Mouse (Mus musculus) megakaryocyte, embryonic 14.5 days (primary cell): ENCODE data around the gene Ttll9. TPM values are rescaled to one million over a fixed set of nuclear protein-coding genes. Genes with fewer than 3 reads are reported as not detected.

Source experiments
- H3K27me3 ChIP-seq: replicated peaks from 2 replicates; pipeline ENCODE3; 2012; ENCODE audit warnings: inconsistent platforms
- H3K36me3 ChIP-seq: replicated peaks from 2 replicates; pipeline ENCODE3; 2012; ENCODE audit warnings: low read length, inconsistent platforms, mixed read lengths
- H3K4me1 ChIP-seq: 2 replicates; pipeline ENCODE4 v1.6.1; 2012; ENCODE audit warnings: inconsistent platforms
- H3K4me3 ChIP-seq: replicated peaks from 2 replicates; pipeline ENCODE3; 2012; ENCODE audit warnings: moderate library complexity, mild to moderate bottlenecking, inconsistent platforms
- H3K9me3 ChIP-seq: 2 replicates; pipeline ENCODE4 v1.6.1; 2012; ENCODE audit warnings: inconsistent platforms
- FLI1 ChIP-seq: IDR thresholded peaks from 2 replicates; pipeline ENCODE4 v1.6.1; 2012; ENCODE audit warnings: low read length, inconsistent platforms, mixed read lengths
- GATA1 ChIP-seq: IDR thresholded peaks from 3 replicates; pipeline ENCODE4 v1.6.1; 2012; ENCODE audit warnings: mixed read lengths, low read length, inconsistent platforms, borderline replicate concordance
- polyA plus RNA-seq: library from polyadenylated mRNA; stranded (reverse); fragments of >175 nt; gene quantifications from 2 replicates; pipeline ENCODE4 v1.2.3, GENCODE M21; 2012; ENCODE audit warnings: low replicate concordance; ENCODE audit not compliant: insufficient read depth

The Ttll9 gene
- 0.22 TPM in 1 of 2 replicates, not detected in the other for polyA plus RNA-seq

DNA sequence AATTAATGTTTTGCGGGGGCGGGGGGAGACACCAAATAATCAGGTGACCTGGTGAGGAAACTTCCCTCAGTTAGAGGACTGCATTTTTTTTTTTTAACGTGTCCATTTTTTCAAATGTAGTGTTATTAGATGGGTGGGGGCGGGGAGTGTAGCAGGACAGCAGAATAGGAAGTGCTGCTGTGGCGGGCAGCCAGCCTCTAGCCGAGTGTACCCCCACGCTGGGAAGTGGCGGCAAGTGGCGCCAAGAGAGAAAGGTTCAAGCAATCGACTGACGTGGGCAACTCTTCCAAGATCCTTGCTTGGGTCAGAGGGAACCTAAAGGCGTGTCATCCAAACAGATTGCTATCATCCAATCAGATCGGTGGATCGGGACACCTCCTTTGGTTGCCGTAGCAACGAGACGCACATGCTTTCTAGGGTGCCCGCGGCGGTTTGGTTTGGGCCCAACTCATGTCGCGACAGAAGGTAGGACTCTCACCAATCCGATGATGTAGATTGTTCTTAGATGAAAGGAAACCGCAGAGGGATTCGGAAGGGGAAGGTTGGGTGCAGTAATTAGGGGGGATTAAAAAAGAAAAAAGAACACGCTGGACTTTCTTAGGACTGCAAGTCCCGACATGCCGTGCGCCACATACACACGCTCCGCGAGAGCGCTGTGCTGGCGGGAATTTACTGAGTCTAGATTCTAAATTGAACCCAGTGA is at the start of gene Ttll9:
Gene Ttll9, plus strand, starts transcription at position 395 of the 703 bp plus-strand sequence.
- TF ChIP-seq GATA1 (no peak), FLI1 (no peak)
- Histone ChIP-seq H3K4me1 (peaks cover 7% of the 10 kb centered on the region), H3K36me3 (no peaks in the 10 kb centered on the region), H3K9me3 (peaks cover 19% of the 10 kb centered on the region), H3K27me3 (peaks cover 58% of the 10 kb centered on the region), H3K4me3 (peak within 1 kb of the TSS; percentile 89)

DNA sequence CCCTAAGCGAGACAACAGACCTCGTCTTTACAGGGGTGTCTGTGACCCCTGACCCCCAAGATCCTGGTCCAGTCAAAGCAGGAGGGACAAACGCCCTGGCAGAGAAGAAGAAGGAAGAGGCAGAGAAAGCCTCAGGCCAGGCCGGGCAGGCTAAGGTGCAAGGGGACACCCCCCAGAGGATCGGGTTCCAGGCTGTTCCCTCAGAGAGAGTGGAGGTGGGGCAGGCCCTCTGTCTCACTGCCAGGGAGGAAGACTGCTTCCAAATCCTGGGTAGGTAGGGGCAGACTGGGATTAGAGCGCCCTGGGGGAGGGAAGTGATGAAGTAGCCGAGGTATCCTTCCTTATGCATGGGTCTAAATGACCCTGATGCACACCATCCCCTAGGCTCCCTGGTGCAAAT is 48.8 kb upstream of the Ttll9 start:
- Histone ChIP-seq H3K4me3 (no peak overlapping the region), H3K9me3 (peaks cover 12% of the 10 kb centered on the region), H3K27me3 (peaks cover 76% of the 10 kb centered on the region), H3K36me3 (no peaks in the 10 kb centered on the region), H3K4me1 (peaks cover 70% of the 10 kb centered on the region)
- no peak for TF ChIP-seq GATA1
- TF ChIP-seq FLI1, result no peak

DNA sequence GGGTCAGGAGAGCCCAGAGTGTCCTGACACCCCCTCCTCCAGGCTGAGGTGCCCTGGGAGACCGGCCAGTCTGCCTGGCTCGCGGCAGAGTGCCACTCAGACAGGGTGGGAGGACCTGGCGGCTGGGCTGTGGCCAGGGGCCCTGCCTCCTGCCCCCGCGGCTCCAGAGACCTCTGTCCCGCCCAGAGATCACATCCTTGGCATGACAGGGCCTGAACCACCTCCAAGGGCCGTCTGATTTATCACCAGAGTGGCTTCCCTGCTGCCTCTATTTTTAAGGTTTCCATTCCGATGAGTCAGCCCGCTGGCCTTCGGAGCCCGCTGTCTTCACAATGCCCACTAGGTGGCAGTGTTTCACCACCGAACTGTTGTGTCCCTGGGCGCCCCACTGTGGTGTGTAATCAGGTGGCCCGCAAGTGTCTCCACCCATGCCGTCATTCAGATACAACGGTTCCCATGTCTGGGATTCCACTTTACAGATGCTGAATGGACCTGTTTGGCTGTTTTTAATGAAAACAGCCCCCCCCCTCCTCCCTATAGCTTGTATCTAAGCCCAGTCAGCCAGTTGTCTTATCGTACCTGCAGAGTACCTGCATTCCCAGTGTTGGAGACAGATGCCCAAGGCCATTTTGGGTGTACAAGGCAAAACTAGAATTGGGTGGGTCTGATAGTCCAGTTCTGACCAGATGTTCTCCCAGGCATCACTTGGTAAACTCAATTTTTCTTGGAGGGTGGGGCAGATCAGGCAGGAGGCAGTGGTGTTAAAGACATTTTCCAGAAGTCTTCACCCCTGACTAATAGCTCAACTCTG is 47.8 kb upstream of the Ttll9 start:
- Histone ChIP-seq H3K9me3 (peaks cover 2% of the 10 kb centered on the region; the same call in 1 of the 2 replicates), H3K36me3 (no peaks in the 10 kb centered on the region), H3K27me3 (peaks cover 74% of the 10 kb centered on the region), H3K4me3 (peak overlapping the region; percentile 87), H3K4me1 (peaks cover 78% of the 10 kb centered on the region)
- no peak for TF ChIP-seq GATA1
- no peak for TF ChIP-seq FLI1

GRCm38 (mm10) chr2:152915453-152915852 is 46.8 kb upstream of the Ttll9 start:
- no peaks in the 10 kb centered on the region for H3K36me3 ChIP-seq
- no peaks in the 10 kb centered on the region for H3K9me3 ChIP-seq
- peaks cover 71% of the 10 kb centered on the region for H3K27me3 ChIP-seq
- TF ChIP-seq FLI1, result no peak
- no peak overlapping the region for H3K4me3 ChIP-seq
- peaks cover 85% of the 10 kb centered on the region for H3K4me1 ChIP-seq

- H3K9me3 ChIP-seq, result no peaks in the 10 kb centered on the region
- peaks cover 71% of the 10 kb centered on the region for H3K27me3 ChIP-seq
- H3K36me3 ChIP-seq, result no peaks in the 10 kb centered on the region
- peaks cover 83% of the 10 kb centered on the region for H3K4me1 ChIP-seq
- TF ChIP-seq GATA1 (no peak), FLI1 (no peak)
- H3K4me3 ChIP-seq, result no peak overlapping the region
Observed at GRCm38 (mm10) chr2:152916111-152916510, 46.2 kb upstream of the Ttll9 start.

DNA sequence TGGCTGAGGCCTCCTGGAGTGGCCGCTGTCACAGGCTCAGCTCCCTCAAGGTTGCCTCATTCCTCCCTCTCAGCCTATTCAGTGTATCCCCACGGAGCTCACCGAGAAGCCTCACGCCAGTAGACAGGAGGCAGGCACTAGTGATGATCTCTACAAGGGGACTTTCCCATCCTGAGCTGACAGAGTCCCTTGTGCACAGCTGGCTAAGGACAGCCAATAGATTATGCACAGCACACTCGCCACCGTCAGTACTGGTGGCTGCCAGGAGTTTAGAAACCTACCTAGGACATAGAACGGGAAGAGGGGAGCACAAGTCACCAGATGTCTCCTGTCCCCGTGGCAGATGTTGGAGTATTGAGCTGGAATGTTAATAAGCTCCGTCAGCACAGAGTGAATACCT is 44.6 kb upstream of the Ttll9 start:
- TF ChIP-seq GATA1 (no peak), FLI1 (no peak)

GRCm38 (mm10) chr2:152922376-152922775 is 39.9 kb upstream of the Ttll9 start:
- Histone ChIP-seq H3K4me1 (peaks cover 84% of the 10 kb centered on the region), H3K27me3 (peaks cover 40% of the 10 kb centered on the region), H3K4me3 (no peak overlapping the region), H3K9me3 (no peaks in the 10 kb centered on the region), H3K36me3 (no peaks in the 10 kb centered on the region)
- TF ChIP-seq FLI1 (no peak), GATA1 (no peak)

More for the DNA sequence above, 44.6 kb upstream of the Ttll9 start:
- Histone ChIP-seq H3K36me3 (no peaks in the 10 kb centered on the region), H3K9me3 (no peaks in the 10 kb centered on the region), H3K4me1 (peaks cover 79% of the 10 kb centered on the region), H3K27me3 (peaks cover 59% of the 10 kb centered on the region), H3K4me3 (no peak overlapping the region)

DNA sequence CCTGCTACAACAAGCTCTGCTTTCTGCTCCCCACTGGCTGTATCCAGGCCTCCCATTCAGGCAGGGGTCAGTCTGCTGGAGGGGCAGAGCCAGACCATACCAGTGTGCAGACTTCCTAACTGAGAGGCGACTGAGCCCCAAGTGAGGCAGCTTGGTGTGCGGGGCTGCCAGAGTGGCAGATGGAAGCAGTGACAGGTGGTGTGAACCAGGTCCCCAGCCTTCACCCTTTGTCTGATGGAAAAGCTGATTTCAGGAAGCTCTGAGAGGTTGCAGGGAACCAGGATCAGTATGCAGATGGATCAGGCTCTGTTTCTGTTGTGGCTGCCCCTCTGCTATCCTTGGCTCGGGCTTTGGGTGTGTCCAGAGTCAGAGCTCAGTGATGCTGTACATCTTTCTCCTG is 38.7 kb upstream of the Ttll9 start:
- Histone ChIP-seq H3K4me3 (no peak overlapping the region), H3K36me3 (no peaks in the 10 kb centered on the region), H3K4me1 (peaks cover 84% of the 10 kb centered on the region), H3K27me3 (peaks cover 29% of the 10 kb centered on the region), H3K9me3 (no peaks in the 10 kb centered on the region)
- TF ChIP-seq GATA1 (no peak), FLI1 (no peak)

DNA sequence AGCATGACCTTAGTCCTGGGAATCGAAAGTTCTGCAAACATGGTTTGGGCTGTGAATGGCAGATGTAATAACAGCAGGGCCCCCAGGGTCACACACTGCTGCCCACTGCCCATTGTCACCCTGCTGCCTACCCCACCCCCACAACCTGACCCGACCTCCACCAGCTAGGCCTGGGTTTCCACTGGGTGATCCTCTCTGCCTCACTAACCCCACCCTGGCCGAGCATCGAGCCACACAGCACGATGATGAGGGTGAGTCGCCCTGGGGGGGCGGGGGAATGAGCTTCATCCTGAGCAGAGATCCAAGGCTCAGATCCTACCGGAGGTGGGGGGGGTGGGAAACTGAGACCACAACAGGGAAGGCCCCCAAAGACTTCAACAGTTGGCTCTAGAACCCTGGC is 38.2 kb upstream of the Ttll9 start:
- H3K4me3 ChIP-seq, result no peak overlapping the region
- no peaks in the 10 kb centered on the region for H3K9me3 ChIP-seq
- H3K27me3 ChIP-seq, result peaks cover 25% of the 10 kb centered on the region
- no peaks in the 10 kb centered on the region for H3K36me3 ChIP-seq
- H3K4me1 ChIP-seq, result peaks cover 84% of the 10 kb centered on the region
- TF ChIP-seq GATA1 (no peak), FLI1 (no peak)

DNA sequence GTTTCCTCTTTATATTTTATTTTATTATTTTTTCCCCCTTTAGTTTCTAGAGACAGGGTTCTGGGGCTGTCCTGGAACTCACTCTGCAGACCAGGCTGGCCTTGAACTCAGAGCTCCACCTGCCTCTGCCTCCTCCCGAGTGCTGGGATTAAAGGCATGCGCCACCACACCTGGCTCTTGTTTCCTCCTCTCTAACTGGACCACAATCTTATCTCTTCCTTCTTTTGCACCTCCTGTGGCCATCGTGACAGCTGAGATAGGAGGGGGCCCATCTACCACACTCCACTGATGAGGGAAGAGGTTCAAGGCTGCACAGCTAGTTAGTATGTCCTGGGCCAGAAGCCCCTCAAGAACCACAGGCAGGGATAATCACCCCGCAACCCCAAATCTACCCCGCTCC is 37.7 kb upstream of the Ttll9 start:
- TF ChIP-seq GATA1 (no peak), FLI1 (no peak)
- Histone ChIP-seq H3K4me1 (peaks cover 84% of the 10 kb centered on the region), H3K9me3 (no peaks in the 10 kb centered on the region), H3K36me3 (no peaks in the 10 kb centered on the region), H3K27me3 (peaks cover 23% of the 10 kb centered on the region), H3K4me3 (no peak overlapping the region)
